ENCODE assay signal across 8 mouse cellular contexts in genomic region chr2:158375443-158376122, GRCm38 (mm10). TPM values are rescaled to one million over a fixed set of nuclear protein-coding genes. Genes with fewer than 3 reads are reported as not detected.
DNase-seq lines count a peak whose midpoint lies in the region; ATAC-seq and TF ChIP-seq lines count a peak whose summit lies in the region.

Snhg11 (plus strand) TSS chr2:158375638.

- no peaks in the 10 kb centered on the region for H3K36me3 ChIP-seq in hindbrain, embryonic 12.5 days
- H3K36me3 ChIP-seq in lung, postnatal 0 days (ENCODE audit: insufficient read depth, low read length) = no peaks in the 10 kb centered on the region

- TF ChIP-seq CTCF in lung, postnatal 0 days (IDR thresholded peaks at IDR 0.05) = peak; percentile 70

- H3K27me3 ChIP-seq in hindbrain, embryonic 12.5 days = peaks cover 25% of the 10 kb centered on the region
- peaks cover 6% of the 10 kb centered on the region; the same call in 1 of the 2 replicates for H3K27me3 ChIP-seq in lung, postnatal 0 days (replicated peaks; ENCODE audit: insufficient read depth, low read length)

- ATAC-seq in hindbrain, embryonic 12.5 days (ENCODE audit: low FRiP score) = peak; percentile 72
- ATAC-seq in lung, postnatal 0 days = peak; percentile 18; the same call in 1 of the 2 replicates

- H3K4me1 ChIP-seq in hindbrain, embryonic 12.5 days = peaks cover 6% of the 10 kb centered on the region
- H3K4me1 ChIP-seq in lung, postnatal 0 days (ENCODE audit: insufficient read depth, low read depth, low read length) = peaks cover 4% of the 10 kb centered on the region; the same call in 1 of the 2 replicates

- H3K9ac ChIP-seq in hindbrain, embryonic 12.5 days = peak within 1 kb of the TSS; percentile 61
- no peak within 1 kb of the TSS for H3K9ac ChIP-seq in lung, postnatal 0 days (replicated peaks; ENCODE audit: low read depth)

- H3K9me3 ChIP-seq in hindbrain, embryonic 12.5 days (replicated peaks) = no peaks in the 10 kb centered on the region
- H3K9me3 ChIP-seq in lung, postnatal 0 days (ENCODE audit: low read length) = no peaks in the 10 kb centered on the region

- peak; percentile 43 for DNase-seq in urinary bladder, postnatal 14 days (ENCODE audit: low spot score)
- no peak for DNase-seq in urinary bladder, postnatal 10 days (ENCODE audit: low spot score)
- peak; percentile 86 for DNase-seq in embryo, embryonic 11 days
- peak; percentile 84 to 87 for DNase-seq in layer of hippocampus, postnatal 36 days
- peak; percentile 68 for DNase-seq in lung, postnatal 0 days (ENCODE audit: low spot score)
- DNase-seq in right cerebral cortex, adult 2 months (ENCODE audit: low spot score in 2 of 2) = peak; percentile 91 to 95
- DNase-seq in gastrocnemius, postnatal 25 days = no peak

- TF ChIP-seq EP300 in lung, postnatal 0 days (IDR thresholded peaks at IDR 0.05) = no peak

- WGBS in hindbrain, embryonic 12.5 days = 2% methylated on average over 36 of the region's 36 CpGs
- under 1% methylated on average over 36 of the region's 36 CpGs for WGBS in lung, postnatal 0 days

- H3K27ac ChIP-seq in hindbrain, embryonic 12.5 days = peak within 1 kb of the TSS; percentile 75
- no peak within 1 kb of the TSS for H3K27ac ChIP-seq in lung, postnatal 0 days (ENCODE audit: low read length)

- peak within 1 kb of the TSS; percentile 46 for H3K4me3 ChIP-seq in hindbrain, embryonic 12.5 days
- peak within 1 kb of the TSS; percentile 16; the same call in 1 of the 2 replicates for H3K4me3 ChIP-seq in lung, postnatal 0 days (ENCODE audit: low read depth, low read length)

- peak within 1 kb of the TSS; percentile 58 for H3K4me2 ChIP-seq in hindbrain, embryonic 12.5 days (replicated peaks)
- H3K4me2 ChIP-seq in lung, postnatal 0 days (replicated peaks; ENCODE audit: low read depth, low read length) = peak within 1 kb of the TSS; percentile 48

RNA-seq across cellular contexts. Expression of gene Snhg11, which starts in this region (rescaled TPM):
- polyA plus RNA-seq in hindbrain, embryonic 12.5 days (2016; fragmentation: Nextera tagmentation; extraction: Ambion mirVana) = 156 and 161 TPM in 2 replicates
- 100 to 1,000 TPM; 527 to 578 TPM for total RNA-seq in layer of hippocampus, postnatal 36 days (2021)
- 6.1 and 6.2 TPM in 2 replicates for polyA plus RNA-seq in lung, postnatal 0 days (2015; fragmentation: Nextera tagmentation; extraction: Ambion mirVana)
- total RNA-seq in gastrocnemius, postnatal 25 days (2021) = under 1 TPM in 1 of 2 experiments, not detected in 1; 0.11 TPM

Comparison
In these comparisons a context has a peak if more than half of its experiments do, and no peak if none do; other contexts are left out.
1. RNA of gene Snhg11 (total RNA-seq): 527 to 578 TPM in layer of hippocampus, postnatal 36 days; 0.11 TPM in gastrocnemius, postnatal 25 days; every median in the first group is over 100 times any median in the second.
2. RNA of gene Snhg11 (polyA plus RNA-seq): 156 to 161 TPM in hindbrain, embryonic 12.5 days; 6.1 to 6.2 TPM in lung, postnatal 0 days; every median in the first group is over 10 times any median in the second.
3. DNase-seq: peak in urinary bladder, postnatal 14 days (single experiment), embryo, embryonic 11 days (single experiment), layer of hippocampus, postnatal 36 days (2 of 2), lung, postnatal 0 days (single experiment) and right cerebral cortex, adult 2 months (2 of 2); none in urinary bladder, postnatal 10 days (single experiment) and gastrocnemius, postnatal 25 days (single experiment).